Mouse (Mus musculus): ENCODE data around the gene Epc2.

DNA sequence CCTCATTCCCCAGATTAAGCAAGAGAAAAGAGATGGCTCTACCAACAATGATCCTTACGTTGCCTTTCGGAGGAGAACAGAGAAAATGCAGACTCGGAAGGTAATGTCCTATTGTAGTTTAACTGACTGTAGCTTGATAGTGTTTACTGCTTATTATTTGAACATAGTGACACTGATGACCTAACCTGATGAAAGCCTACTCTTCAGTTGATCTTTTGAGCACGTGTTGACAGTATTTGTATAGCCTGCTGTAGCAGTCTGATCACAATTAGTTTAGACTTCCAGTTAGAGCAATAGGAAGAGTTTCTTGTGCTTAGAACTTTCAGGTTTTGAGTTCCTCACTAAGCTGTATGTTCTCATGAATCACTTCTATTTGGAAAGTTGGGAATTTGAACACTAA lies 71.3 kb downstream of the Epc2 start:
- TF ChIP-seq CTCF (IDR thresholded peaks at IDR 0.05; ENCODE audit: low read depth) (no peak), EP300 (IDR thresholded peaks at IDR 0.05; ENCODE audit: low read depth) (no peak)
